Comparison of ENCODE assay signal across 8 mouse cellular contexts in the genomic region with DNA sequence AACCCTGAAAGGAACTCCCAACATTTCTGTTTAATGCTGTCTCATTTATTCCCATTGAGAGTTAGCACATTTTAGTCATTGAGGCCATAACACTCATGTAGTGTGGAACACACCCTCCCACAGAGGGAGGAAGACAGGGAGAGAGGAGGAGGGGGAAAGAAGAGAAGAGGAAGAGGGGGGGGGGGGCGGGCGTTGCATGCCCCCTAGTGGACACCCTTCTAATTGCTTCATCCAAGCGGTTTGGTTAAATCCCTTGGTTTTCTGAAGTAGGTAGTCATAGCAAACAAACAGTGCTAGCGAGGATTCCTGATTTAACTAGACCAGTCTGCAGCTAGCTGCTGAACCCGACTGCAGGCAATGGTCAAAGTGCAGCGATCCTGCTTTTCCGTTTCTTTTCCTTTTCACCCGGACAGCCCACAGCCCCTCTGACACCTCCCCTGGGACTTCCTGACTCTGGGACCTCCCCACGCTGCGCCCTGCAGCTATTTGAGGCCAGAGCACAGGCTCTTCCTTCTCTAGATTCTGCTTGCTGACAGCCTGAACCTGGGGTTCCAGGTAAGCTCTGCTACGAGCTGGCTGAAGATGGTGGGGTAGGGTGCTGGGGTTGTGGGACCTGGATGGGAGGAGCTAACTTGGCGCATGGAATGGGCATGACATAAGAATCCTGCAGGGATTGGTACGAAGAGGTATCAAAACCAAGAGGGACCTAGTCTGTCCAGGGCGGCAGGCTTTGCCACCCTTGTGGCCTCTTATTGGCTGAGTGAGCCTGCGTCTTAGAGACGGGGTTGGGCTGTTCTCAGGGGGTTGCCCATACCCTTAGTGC. TPM values are rescaled to one million over a fixed set of nuclear protein-coding genes. Genes with fewer than 3 reads are reported as not detected.
DNase-seq lines count a peak whose midpoint lies in the region; ATAC-seq lines count a peak whose summit lies in the region.

Gene Serpinb6b, plus strand, starts transcription at position 221 of the 823 bp plus-strand sequence.

- peak within 1 kb of the TSS; percentile 47 for H3K4me2 ChIP-seq in intestine, embryonic 14.5 days (ENCODE audit: low read length)
- peak within 1 kb of the TSS; percentile 71 for H3K4me2 ChIP-seq in liver, embryonic 16.5 days (ENCODE audit: low read depth, low read length)
- peak within 1 kb of the TSS; percentile 46 for H3K4me2 ChIP-seq in neural tube, embryonic 12.5 days (replicated peaks)

- peak within 1 kb of the TSS; percentile 10; the same call in 1 of the 2 replicates for H3K4me3 ChIP-seq in intestine, embryonic 14.5 days (ENCODE audit: low read depth, low read length)
- peak within 1 kb of the TSS; percentile 47 for H3K4me3 ChIP-seq in liver, embryonic 16.5 days (ENCODE audit: low read depth, low read length)
- no peak within 1 kb of the TSS for H3K4me3 ChIP-seq in neural tube, embryonic 12.5 days

- H3K27me3 ChIP-seq in intestine, embryonic 14.5 days (replicated peaks; ENCODE audit: control insufficient read depth, insufficient read depth, low read length): no peaks in the 10 kb centered on the region
- no peaks in the 10 kb centered on the region for H3K27me3 ChIP-seq in liver, embryonic 16.5 days (ENCODE audit: control insufficient read depth, insufficient read depth, low read depth, low read length)
- H3K27me3 ChIP-seq in neural tube, embryonic 12.5 days (replicated peaks): no peaks in the 10 kb centered on the region

- no peak within 1 kb of the TSS; the same call in 1 of the 2 replicates for H3K27ac ChIP-seq in intestine, embryonic 14.5 days (ENCODE audit: low read depth)
- H3K27ac ChIP-seq in liver, embryonic 16.5 days (ENCODE audit: low read length): peak within 1 kb of the TSS; percentile 69
- H3K27ac ChIP-seq in neural tube, embryonic 12.5 days: no peak within 1 kb of the TSS

- H3K9me3 ChIP-seq in intestine, embryonic 14.5 days (ENCODE audit: control insufficient read depth, low read length): no peaks in the 10 kb centered on the region
- no peaks in the 10 kb centered on the region for H3K9me3 ChIP-seq in liver, embryonic 16.5 days (replicated peaks; ENCODE audit: control insufficient read depth, low read length)
- H3K9me3 ChIP-seq in neural tube, embryonic 12.5 days: no peaks in the 10 kb centered on the region

- peaks cover 3% of the 10 kb centered on the region for H3K4me1 ChIP-seq in intestine, embryonic 14.5 days (replicated peaks; ENCODE audit: control insufficient read depth, insufficient read depth, low read length)
- peaks cover 48% of the 10 kb centered on the region for H3K4me1 ChIP-seq in liver, embryonic 16.5 days (ENCODE audit: control insufficient read depth, low read depth, low read length)
- H3K4me1 ChIP-seq in neural tube, embryonic 12.5 days: no peaks in the 10 kb centered on the region

- H3K9ac ChIP-seq in intestine, embryonic 14.5 days (ENCODE audit: low read length): 0 out of 2 replicates have a peak within 1 kb of the TSS, but pooled peaks have one; percentile 18
- H3K9ac ChIP-seq in liver, embryonic 16.5 days (ENCODE audit: low read depth, low read length): peak within 1 kb of the TSS; percentile 62
- H3K9ac ChIP-seq in neural tube, embryonic 12.5 days: no peak within 1 kb of the TSS

- WGBS in intestine, embryonic 14.5 days: 39% methylated on average over 16 of the region's 16 CpGs
- WGBS in liver, embryonic 16.5 days (ENCODE audit: insufficient replicate concordance): 16% methylated on average over 16 of the region's 16 CpGs
- 50% methylated on average over 16 of the region's 16 CpGs for WGBS in neural tube, embryonic 12.5 days

- H3K36me3 ChIP-seq in intestine, embryonic 14.5 days (ENCODE audit: control insufficient read depth, insufficient read depth, low read length): no peaks in the 10 kb centered on the region
- no peaks in the 10 kb centered on the region for H3K36me3 ChIP-seq in liver, embryonic 16.5 days (ENCODE audit: control insufficient read depth, insufficient read depth)
- no peaks in the 10 kb centered on the region for H3K36me3 ChIP-seq in neural tube, embryonic 12.5 days

- ATAC-seq in intestine, embryonic 14.5 days (replicated peaks; ENCODE audit: low FRiP score, low TSS enrichment, low read depth): no peak; the same call in 1 of the 2 replicates
- no peak for ATAC-seq in liver, embryonic 16.5 days (ENCODE audit: low read depth)
- ATAC-seq in neural tube, embryonic 12.5 days (ENCODE audit: low FRiP score, low read depth): peak; percentile 29; the same call in 1 of the 2 replicates

- DNase-seq in cerebellum, postnatal 10 days: peak; percentile 10 to 32
- no peak for DNase-seq in cerebellum, adult 9-10 months
- DNase-seq in brain, adult 2 months (ENCODE audit: low read depth, low spot score): peak; percentile 8
- peak; percentile 6 for DNase-seq in gastrocnemius, postnatal 25 days
- DNase-seq in intestine, embryonic 14.5 days (ENCODE audit: low spot score): peak; percentile 63
- DNase-seq in thymus, postnatal 14 days: peak; percentile 66

RNA-seq across cellular contexts. Expression of gene Serpinb6b, which starts in this region (rescaled TPM):
- total RNA-seq in gastrocnemius, postnatal 25 days (2021): 1 to 10 TPM; 2.4 to 5.1 TPM
- polyA plus RNA-seq in intestine, embryonic 14.5 days (2014; fragmentation: Nextera tagmentation; extraction: Ambion mirVana): 3.9 and 4.6 TPM in 2 replicates
- 4.4 and 4.7 TPM in 2 replicates for polyA plus RNA-seq in liver, embryonic 16.5 days (2015; fragmentation: Nextera tagmentation; extraction: Ambion mirVana)
- polyA plus RNA-seq in neural tube, embryonic 12.5 days (2016; fragmentation: Nextera tagmentation; extraction: Ambion mirVana): 0.24 and 0.32 TPM in 2 replicates

Comparison
In these comparisons a context has a peak if more than half of its experiments do, and no peak if none do; other contexts are left out.
1. Peak in ATAC-seq and H3K4me2 ChIP-seq in neural tube, embryonic 12.5 days; RNA of the gene not detected or under 1 TPM.